Mouse (Mus musculus) A20 (cell line): ENCODE data around the gene Haus5.

ENCODE experiments used
- DNase-seq: peaks from one replicate; pipeline ENCODE4 v3.0.0-alpha.2; 2011; ENCODE audit warnings: low read depth, low spot score

Haus5 gene

DNA sequence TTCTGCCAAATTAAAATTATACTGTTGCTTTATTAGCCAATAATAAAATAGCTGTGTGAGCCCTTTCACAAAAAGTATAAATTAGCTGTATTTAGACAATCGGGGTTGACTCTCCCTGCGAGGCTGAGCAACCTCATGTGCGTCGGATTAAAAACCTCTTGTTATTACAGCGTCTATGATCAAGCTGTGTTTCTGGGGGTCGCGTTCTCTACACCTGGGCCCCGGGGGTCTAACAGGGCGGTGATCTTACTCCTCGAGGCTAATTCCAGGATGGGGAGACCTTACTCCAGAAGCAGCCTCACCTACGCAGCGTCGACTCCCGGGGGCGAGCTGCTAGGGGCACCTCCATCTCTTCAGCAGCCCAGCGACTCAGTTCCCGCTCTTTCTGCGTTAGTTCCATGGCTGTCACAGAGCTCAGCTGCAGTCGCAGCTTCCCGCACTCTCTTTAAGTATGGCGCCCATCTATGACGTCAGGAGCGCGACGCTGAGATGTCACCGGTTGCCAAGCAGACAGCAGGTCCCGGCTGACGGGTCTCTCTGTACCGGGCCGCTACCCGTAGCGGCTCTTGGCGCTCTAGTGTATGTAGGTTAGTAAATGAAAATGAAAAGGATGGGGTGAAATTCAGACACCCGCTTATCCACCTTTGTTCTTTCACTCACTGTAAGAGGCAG is at the start of gene Haus5:
Gene Haus5, minus strand, starts transcription at position 466 of the 672 bp plus-strand sequence.
- DNase-seq = peak; percentile 95

DNA sequence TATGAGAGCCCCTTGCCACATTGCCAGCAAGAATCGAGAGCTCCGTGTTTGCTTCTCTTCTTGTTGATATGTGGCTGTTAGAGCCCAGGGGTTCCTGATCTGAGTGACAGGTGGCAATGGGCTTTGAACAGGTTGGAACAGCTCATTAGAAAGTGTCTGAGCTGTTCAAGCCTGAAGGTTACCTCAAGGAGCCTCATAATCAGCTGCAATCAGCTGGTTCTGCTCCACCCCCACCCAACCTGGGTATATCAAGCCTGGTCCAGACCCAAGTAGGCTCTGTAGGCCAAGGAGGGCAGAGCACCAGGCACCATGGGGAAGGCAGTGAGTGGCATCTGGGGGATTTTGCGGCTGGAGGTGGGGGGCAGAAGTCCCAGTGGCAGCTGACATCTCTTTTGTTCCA is 47.1 kb upstream of the Haus5 start, which contains the start of gene Atp4a:
Gene Atp4a, plus strand, starts transcription at position 268 of the 400 bp plus-strand sequence.
- DNase-seq = no peak

GRCm38 (mm10) chr7:30707441-30707840 is 42.6 kb upstream of the Haus5 start:
- DNase-seq = no peak

DNA sequence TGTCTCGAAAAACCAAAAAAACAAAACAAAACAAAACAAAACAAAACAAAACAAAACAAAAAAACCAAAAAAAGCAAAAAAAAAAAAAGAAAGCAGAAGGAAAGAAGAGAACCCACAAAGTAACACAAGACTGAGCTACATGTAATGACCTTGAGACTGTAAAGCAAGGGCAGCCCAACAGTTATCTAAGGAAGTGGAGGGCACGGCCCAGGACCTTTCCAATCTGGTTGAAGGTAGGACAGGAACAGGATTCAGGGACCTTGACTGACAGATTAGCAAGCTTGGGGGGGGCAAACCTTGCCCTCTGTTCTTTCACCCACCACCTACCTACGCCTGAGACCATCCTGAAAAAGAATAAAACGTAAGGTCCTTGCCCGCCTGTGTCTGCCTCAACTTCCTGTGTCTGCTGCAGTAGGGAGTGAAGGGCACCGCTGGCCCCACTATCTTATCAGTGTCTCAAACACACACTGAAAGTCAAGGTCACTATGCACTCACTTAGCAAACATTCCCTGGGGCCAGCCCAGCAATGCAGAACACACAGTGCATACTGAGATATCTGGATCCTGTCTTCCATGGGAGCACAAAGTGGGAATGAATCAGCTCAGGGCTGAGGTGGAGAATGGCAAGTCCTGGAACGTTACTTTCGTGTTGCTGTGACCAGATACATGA is 41.6 kb upstream of the Haus5 start:
- DNase-seq = no peak

GRCm38 (mm10) chr7:30698589-30698988 is 33.8 kb upstream of the Haus5 start, which contains the start of gene 2200002J24Rik:
Gene 2200002J24Rik, plus strand, starts transcription at chr7:30698926.
- DNase-seq = peak; percentile 89

DNA sequence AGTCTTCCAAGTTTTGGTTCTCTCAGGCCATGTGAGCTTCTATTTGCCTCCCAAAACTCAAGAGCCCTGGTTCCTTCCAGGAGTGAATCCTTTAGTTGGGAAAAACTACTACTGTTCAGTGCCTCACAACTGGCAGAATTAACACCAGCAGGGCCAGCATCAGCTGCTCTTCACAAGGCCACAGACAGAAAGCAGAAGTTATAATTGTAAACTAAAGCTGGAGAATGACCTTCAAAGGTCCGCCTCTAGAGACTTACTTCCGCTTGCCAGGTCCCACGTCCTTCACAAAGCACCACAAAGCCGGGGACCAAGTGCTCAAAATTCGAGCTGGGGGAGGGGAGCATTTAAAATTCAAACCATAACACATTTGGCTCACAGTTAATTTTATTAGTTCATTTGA is 33.3 kb upstream of the Haus5 start:
- peak; percentile 86 for DNase-seq

- DNase-seq = no peak
Observed at GRCm38 (mm10) chr7:30688325-30688724, 23.5 kb upstream of the Haus5 start.

DNA sequence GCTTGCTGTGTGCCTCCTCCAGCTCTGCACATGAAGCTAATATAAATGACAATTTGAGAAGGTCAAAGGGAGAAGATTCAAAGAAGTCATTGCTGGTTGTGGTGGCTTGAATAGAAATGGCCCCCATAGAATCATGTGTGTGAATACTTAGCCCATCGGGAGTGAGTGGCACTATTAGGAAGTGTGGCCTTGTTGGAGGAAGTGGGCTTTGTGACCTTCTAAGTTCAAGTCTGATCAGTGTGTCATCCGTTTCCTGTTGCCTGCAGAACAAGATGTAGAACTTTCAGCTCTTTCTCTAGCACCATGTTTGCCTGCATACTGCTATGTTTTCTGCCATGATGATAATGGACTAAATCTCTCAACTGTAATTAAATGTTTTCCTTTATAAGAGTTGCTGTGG is 18.6 kb upstream of the Haus5 start:
- peak; percentile 19 for DNase-seq

DNA sequence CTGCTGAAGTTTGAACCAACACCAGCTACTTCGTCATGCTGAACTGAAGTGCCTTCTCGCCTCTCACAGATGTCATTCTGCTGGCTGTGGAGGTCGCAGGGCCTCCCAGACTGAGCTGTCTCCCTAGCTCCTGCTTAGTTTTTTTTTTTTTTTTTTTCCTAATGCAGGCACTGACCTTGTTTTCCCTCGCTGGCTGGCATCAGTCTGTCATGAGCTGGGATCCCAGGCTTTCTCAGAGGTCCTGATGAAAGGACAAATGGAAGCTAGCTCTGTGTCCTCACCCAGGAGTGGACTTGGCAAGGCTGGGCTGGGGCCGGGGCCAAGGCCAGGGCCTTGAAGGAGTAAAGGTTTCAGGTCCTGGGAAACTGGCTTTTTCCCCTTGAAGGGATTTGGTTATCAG is 17.1 kb upstream of the Haus5 start:
- no peak for DNase-seq

GRCm38 (mm10) chr7:30678263-30678975 is 13.6 kb upstream of the Haus5 start:
- peak; percentile 10 for DNase-seq

- no peak for DNase-seq
Observed at GRCm38 (mm10) chr7:30671480-30671879, 6.7 kb upstream of the Haus5 start, which contains the start of gene Pmis2. Gene Pmis2, minus strand, starts transcription at chr7:30671605.

GRCm38 (mm10) chr7:30669229-30669628 is 4.4 kb upstream of the Haus5 start:
- peak; percentile 71 for DNase-seq

DNA sequence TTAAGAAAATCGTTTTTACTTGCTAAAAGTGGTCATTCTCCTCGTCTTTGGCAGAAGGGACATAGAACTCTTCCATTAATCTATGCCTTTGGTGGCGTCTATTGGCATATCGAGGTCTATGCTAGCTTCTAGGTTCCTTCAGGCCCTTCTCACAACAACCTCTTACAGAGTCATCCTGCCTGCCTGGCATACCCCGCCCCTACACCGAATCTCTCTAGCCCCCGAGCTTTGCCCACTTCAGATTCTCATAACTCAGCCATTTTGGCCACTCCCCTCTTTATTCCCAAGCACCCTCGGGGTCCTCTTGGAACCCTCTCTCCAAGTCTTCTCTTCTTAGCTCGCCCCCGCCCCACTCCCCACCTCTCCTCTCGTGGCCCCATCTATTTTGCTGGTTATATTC is 527 bp upstream of the Haus5 start:
- no peak for DNase-seq

- peak; percentile 99 for DNase-seq
Observed at GRCm38 (mm10) chr7:30649591-30650540, 14.9 kb downstream of the Haus5 start, which contains the start of gene Rbm42. Gene Rbm42, minus strand, starts transcription at chr7:30650317.

DNA sequence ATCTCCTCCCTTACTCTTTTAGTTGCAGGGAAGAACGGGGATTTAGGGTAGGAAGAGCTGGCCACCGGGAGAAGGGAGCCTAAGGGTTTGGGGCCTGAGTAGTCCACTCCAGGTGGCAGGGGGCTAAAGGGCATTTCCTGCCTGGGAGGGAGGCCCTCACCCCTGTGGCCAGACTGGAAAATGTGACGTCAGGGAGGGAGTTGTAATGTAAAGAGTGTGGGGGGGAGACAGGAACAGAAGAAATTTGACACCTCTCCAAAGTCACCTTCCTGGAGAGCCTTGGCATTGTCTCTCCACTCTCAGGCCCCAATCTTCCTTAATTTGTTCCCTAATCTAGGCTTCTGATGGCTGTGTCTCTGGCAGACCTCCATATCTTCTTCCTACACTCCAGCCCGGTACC is 25.7 kb downstream of the Haus5 start:
- no peak for DNase-seq

GRCm38 (mm10) chr7:30636395-30636794 is 28.4 kb downstream of the Haus5 start:
- no peak for DNase-seq

GRCm38 (mm10) chr7:30635752-30636151 is 29.0 kb downstream of the Haus5 start, which contains the start of gene Etv2:
Gene Etv2, minus strand, starts transcription at chr7:30635852.
- no peak for DNase-seq

DNA sequence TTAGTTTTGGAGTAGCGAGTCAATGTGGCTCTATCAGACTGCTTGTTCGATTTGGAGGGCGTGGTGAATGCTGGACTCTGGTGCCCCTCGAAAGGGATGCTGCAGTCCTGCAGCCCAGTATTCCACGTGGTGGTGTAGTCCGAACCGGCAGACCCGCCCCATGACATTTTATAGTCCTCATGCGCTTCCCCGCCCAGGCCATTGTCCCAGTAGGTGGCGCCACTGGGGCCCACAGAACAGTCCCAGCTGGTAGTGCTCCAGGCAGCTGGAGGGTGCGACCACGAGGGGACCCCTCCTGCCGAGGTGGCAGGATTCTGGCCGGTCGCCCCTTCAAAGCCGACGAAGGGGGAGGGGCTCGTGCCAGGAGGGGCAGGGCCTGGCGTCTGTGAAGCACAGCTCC is 30.2 kb downstream of the Haus5 start:
- peak; percentile 71 for DNase-seq

- DNase-seq = no peak
Observed at GRCm38 (mm10) chr7:30633762-30634412, 30.9 kb downstream of the Haus5 start.

- peak; percentile 43 for DNase-seq
Observed at GRCm38 (mm10) chr7:30629013-30629412, 35.8 kb downstream of the Haus5 start.

- DNase-seq = no peak
Observed at GRCm38 (mm10) chr7:30626647-30627046, 38.1 kb downstream of the Haus5 start.
